In genomic region chr3:96603311-96603710, GRCm38 (mm10) we compare ENCODE assay signal across 11 mouse cellular contexts. TPM values are rescaled to one million over a fixed set of nuclear protein-coding genes. Genes with fewer than 3 reads are reported as not detected.
DNase-seq lines count a peak whose midpoint lies in the region; ATAC-seq and TF ChIP-seq lines count a peak whose summit lies in the region.
"Had no signal": no experiment of that assay in that cellular context is flagged by ENCODE, and none has a peak within 500 bp of the region (broad histone marks: within the 10 kb centered on the region; RNA-seq: fewer than 3 reads in every experiment).

No protein-coding gene starts in this region.

- H3K27me3 ChIP-seq in kidney, postnatal 0 days (ENCODE audit: insufficient read depth, low read length) = no peaks in the 10 kb centered on the region
- no peaks in the 10 kb centered on the region for H3K27me3 ChIP-seq in heart, postnatal 0 days (ENCODE audit: control insufficient read depth, insufficient read depth, low read length)
- H3K27me3 ChIP-seq in midbrain, embryonic 16.5 days (ENCODE audit: control insufficient read depth, insufficient read depth, low read depth, low read length) = no peaks in the 10 kb centered on the region

- no peak for TF ChIP-seq CTCF in kidney, postnatal 0 days (IDR thresholded peaks at IDR 0.05; ENCODE audit: low read depth)
- TF ChIP-seq CTCF in heart, postnatal 0 days (IDR thresholded peaks at IDR 0.05; ENCODE audit: low read depth) = no peak

- 0 out of 2 replicates have a peak overlapping the region, but pooled peaks have one; percentile 95 for H3K27ac ChIP-seq in kidney, postnatal 0 days
- peak overlapping the region; percentile 98 for H3K27ac ChIP-seq in heart, postnatal 0 days (ENCODE audit: low read depth)
- H3K27ac ChIP-seq in midbrain, embryonic 16.5 days (ENCODE audit: low read length) = peak overlapping the region; percentile 72; the same call in 1 of the 2 replicates

- no peak for ATAC-seq in kidney, postnatal 0 days (replicated peaks; ENCODE audit: low FRiP score, low read depth)
- ATAC-seq in heart, postnatal 0 days (ENCODE audit: insufficient read depth, low read depth) = no peak
- no peak for ATAC-seq in midbrain, embryonic 16.5 days

- H3K9me3 ChIP-seq in kidney, postnatal 0 days (replicated peaks; ENCODE audit: low read length) = no peaks in the 10 kb centered on the region
- no peaks in the 10 kb centered on the region for H3K9me3 ChIP-seq in heart, postnatal 0 days (replicated peaks; ENCODE audit: control insufficient read depth, low read length)
- H3K9me3 ChIP-seq in midbrain, embryonic 16.5 days (replicated peaks; ENCODE audit: control insufficient read depth, low read length, poor library complexity, severe bottlenecking) = no peaks in the 10 kb centered on the region

- WGBS in kidney, postnatal 0 days = 57% methylated on average over 5 of the region's 5 CpGs
- WGBS in heart, postnatal 0 days = 49% methylated on average over 5 of the region's 5 CpGs
- WGBS in midbrain, embryonic 16.5 days = 21% methylated on average over 5 of the region's 5 CpGs

- peak overlapping the region; percentile 84 for H3K4me2 ChIP-seq in kidney, postnatal 0 days (ENCODE audit: low read length)
- peak overlapping the region; percentile 87 for H3K4me2 ChIP-seq in heart, postnatal 0 days (ENCODE audit: low read depth, low read length)
- H3K4me2 ChIP-seq in midbrain, embryonic 16.5 days (ENCODE audit: low read length) = peak overlapping the region; percentile 88

- H3K4me1 ChIP-seq in kidney, postnatal 0 days (replicated peaks; ENCODE audit: insufficient read depth, low read length) = peaks cover 6% of the 10 kb centered on the region; the same call in 1 of the 2 replicates
- H3K4me1 ChIP-seq in heart, postnatal 0 days (ENCODE audit: control insufficient read depth, insufficient read depth) = peaks cover 10% of the 10 kb centered on the region; the same call in 1 of the 2 replicates
- H3K4me1 ChIP-seq in midbrain, embryonic 16.5 days (ENCODE audit: control insufficient read depth, insufficient read depth, low read length) = peaks cover 57% of the 10 kb centered on the region

- no peaks in the 10 kb centered on the region for H3K36me3 ChIP-seq in kidney, postnatal 0 days (ENCODE audit: insufficient read depth, low read length)
- H3K36me3 ChIP-seq in heart, postnatal 0 days (replicated peaks; ENCODE audit: control insufficient read depth, insufficient read depth, low read length) = 0 out of 2 replicates have a peak, but pooled peaks cover 4% of the 10 kb centered on the region
- no peaks in the 10 kb centered on the region for H3K36me3 ChIP-seq in midbrain, embryonic 16.5 days (ENCODE audit: control insufficient read depth, insufficient read depth, low read length)

- no peak for TF ChIP-seq EP300 in heart, postnatal 0 days (IDR thresholded peaks at IDR 0.05; ENCODE audit: low read depth)

- peak overlapping the region; percentile 72; the same call in 1 of the 2 replicates for H3K4me3 ChIP-seq in kidney, postnatal 0 days (replicated peaks; ENCODE audit: low read depth, low read length)
- peak overlapping the region; percentile 77; the same call in 1 of the 2 replicates for H3K4me3 ChIP-seq in heart, postnatal 0 days (ENCODE audit: low read depth, low read length)
- peak overlapping the region; percentile 89 for H3K4me3 ChIP-seq in midbrain, embryonic 16.5 days (ENCODE audit: low read depth, low read length)

- peak overlapping the region; percentile 81; the same call in 1 of the 2 replicates for H3K9ac ChIP-seq in kidney, postnatal 0 days (ENCODE audit: low read depth, low read length)
- H3K9ac ChIP-seq in heart, postnatal 0 days (replicated peaks; ENCODE audit: low read depth, low read length) = 0 out of 2 replicates have a peak overlapping the region, but pooled peaks have one; percentile 22
- peak overlapping the region; percentile 95 for H3K9ac ChIP-seq in midbrain, embryonic 16.5 days (ENCODE audit: low read depth, low read length)

- no peak for DNase-seq in kidney, postnatal 0 days (ENCODE audit: low spot score)
- no peak for DNase-seq in kidney, adult 9 months
- DNase-seq in cerebellum, adult 9-11 months = peak; percentile 74
- DNase-seq in heart, postnatal 0 days (ENCODE audit: low spot score) = no peak
- no peak for DNase-seq in layer of hippocampus, postnatal 25 days (ENCODE audit: extremely low spot score in 1 of 2, low spot score in 1 of 2)
- no peak for DNase-seq in kidney, adult 8-10 months
- DNase-seq in kidney, postnatal 10 days = no peak
- DNase-seq: right cerebral cortex, adult 18-20 months had no signal

RNA-seq across cellular contexts. Expression of gene Lix1l, which starts 2.4 kb away (rescaled TPM):
- 4.9 and 5.2 TPM in 2 replicates for polyA plus RNA-seq in kidney, postnatal 0 days (2015; fragmentation: Nextera tagmentation; extraction: Ambion mirVana)
- 33.1 and 50.6 TPM in 2 replicates for total RNA-seq in heart, postnatal 0 days (2014; rRNA removed; ENCODE audit: low replicate concordance)
- 3.6 and 5.1 TPM in 2 replicates for polyA plus RNA-seq in heart, postnatal 0 days (2015; fragmentation: Nextera tagmentation; extraction: Ambion mirVana)
- 4.0 and 4.7 TPM in 2 replicates for polyA plus RNA-seq in midbrain, embryonic 16.5 days (2015; fragmentation: Nextera tagmentation; extraction: Ambion mirVana)
- total RNA-seq in layer of hippocampus, postnatal 25 days (2021) = 10 to 100 TPM; 29.2 to 29.4 TPM

RNA-seq across cellular contexts. Expression of gene Ankrd34a, which starts 6.9 kb away (rescaled TPM):
- 1.2 and 1.3 TPM in 2 replicates for polyA plus RNA-seq in kidney, postnatal 0 days (2015; fragmentation: Nextera tagmentation; extraction: Ambion mirVana)
- 1.2 and 5.3 TPM in 2 replicates for total RNA-seq in heart, postnatal 0 days (2014; rRNA removed; ENCODE audit: low replicate concordance)
- polyA plus RNA-seq in heart, postnatal 0 days (2015; fragmentation: Nextera tagmentation; extraction: Ambion mirVana) = 6.0 and 6.8 TPM in 2 replicates
- polyA plus RNA-seq in midbrain, embryonic 16.5 days (2015; fragmentation: Nextera tagmentation; extraction: Ambion mirVana) = 16.4 and 20.6 TPM in 2 replicates
- total RNA-seq in layer of hippocampus, postnatal 25 days (2021) = 10 to 100 TPM; 50.9 to 62.3 TPM

RNA-seq across cellular contexts. Expression of gene Polr3gl, which starts 9.3 kb away (rescaled TPM):
- 26.0 and 28.2 TPM in 2 replicates for polyA plus RNA-seq in kidney, postnatal 0 days (2015; fragmentation: Nextera tagmentation; extraction: Ambion mirVana)
- total RNA-seq in heart, postnatal 0 days (2014; rRNA removed; ENCODE audit: low replicate concordance) = 10.3 and 13.1 TPM in 2 replicates
- 37.1 and 38.7 TPM in 2 replicates for polyA plus RNA-seq in heart, postnatal 0 days (2015; fragmentation: Nextera tagmentation; extraction: Ambion mirVana)
- polyA plus RNA-seq in midbrain, embryonic 16.5 days (2015; fragmentation: Nextera tagmentation; extraction: Ambion mirVana) = 36.7 and 38.8 TPM in 2 replicates
- 10 to 100 TPM; 23.8 to 29.7 TPM for total RNA-seq in layer of hippocampus, postnatal 25 days (2021)

RNA-seq across cellular contexts. Expression of gene Rbm8a, which starts 26.4 kb away (rescaled TPM):
- polyA plus RNA-seq in kidney, postnatal 0 days (2015; fragmentation: Nextera tagmentation; extraction: Ambion mirVana) = 100 and 111 TPM in 2 replicates
- total RNA-seq in heart, postnatal 0 days (2014; rRNA removed; ENCODE audit: low replicate concordance) = 7.5 and 9.2 TPM in 2 replicates
- 64.7 and 65.4 TPM in 2 replicates for polyA plus RNA-seq in heart, postnatal 0 days (2015; fragmentation: Nextera tagmentation; extraction: Ambion mirVana)
- polyA plus RNA-seq in midbrain, embryonic 16.5 days (2015; fragmentation: Nextera tagmentation; extraction: Ambion mirVana) = 118 and 123 TPM in 2 replicates
- 10 to 100 TPM; 48.4 to 51.7 TPM for total RNA-seq in layer of hippocampus, postnatal 25 days (2021)

RNA-seq across cellular contexts. Expression of gene Gm16253, which starts 26.5 kb away (rescaled TPM):
- polyA plus RNA-seq in kidney, postnatal 0 days (2015; fragmentation: Nextera tagmentation; extraction: Ambion mirVana) = not detected in 2 replicates
- total RNA-seq in heart, postnatal 0 days (2014; rRNA removed; ENCODE audit: low replicate concordance) = not detected in 2 replicates
- 1.1 and 1.2 TPM in 2 replicates for polyA plus RNA-seq in heart, postnatal 0 days (2015; fragmentation: Nextera tagmentation; extraction: Ambion mirVana)
- polyA plus RNA-seq in midbrain, embryonic 16.5 days (2015; fragmentation: Nextera tagmentation; extraction: Ambion mirVana) = 1.6 and 1.8 TPM in 2 replicates
- total RNA-seq in layer of hippocampus, postnatal 25 days (2021) = not detected
- total RNA-seq: MEL had no signal
- polyA plus RNA-seq: gonadal fat pad, adult 2 months had no signal

Comparison
In these comparisons a context has a peak if more than half of its experiments do, and no peak if none do; other contexts are left out.
1. H3K9ac ChIP-seq: peak in every context shown above with its lines; median percentile 95 in midbrain, embryonic 16.5 days; 81 in kidney, postnatal 0 days; 22 in heart, postnatal 0 days.